In genomic region chr4:95687350-95687749, GRCm38 (mm10) we compare ENCODE assay signal across 22 mouse cellular contexts.
DNase-seq lines count a peak whose midpoint lies in the region; TF ChIP-seq lines count a peak whose summit lies in the region.
"Had no signal": no experiment of that assay in that cellular context is flagged by ENCODE, and none has a peak within 500 bp of the region (broad histone marks: within the 10 kb centered on the region; RNA-seq: fewer than 3 reads in every experiment).

No protein-coding gene starts in this region.

- TF ChIP-seq EP300 in CH12.LX (IDR thresholded peaks at IDR 0.05; ENCODE audit: low read length): no peak

- H3K4me3 ChIP-seq in CH12.LX (replicated peaks in 1 of 3; ENCODE audit: low read depth in 2 of 3, low read length in 2 of 3, poor library complexity in 1 of 3) (peak overlapping the region in 1 of 3 experiments; percentile 42), macrophage (ENCODE audit: inconsistent target) (no peak overlapping the region)
- H3K4me3 ChIP-seq: embryonic facial prominence, embryonic 10.5 days; embryonic facial prominence, embryonic 13.5 days; erythroblast, embryonic 14.5 days; forebrain, embryonic 12.5 days; forebrain, embryonic 15.5 days; heart, embryonic 13.5 days; hindbrain, embryonic 10.5 days; hindbrain, embryonic 13.5 days; intestine, embryonic 15.5 days had no signal

- dilution Hi-C loops in CH12.LX (cut with MboI; ENCODE audit: extremely low pct_ligation_motif_present, extremely low pct_unique_long_range_greater_than_20kb, low sequenced_read_pairs): no loop called here

- TF ChIP-seq POLR2A in CH12.LX (IDR thresholded peaks at IDR 0.05; ENCODE audit: low read depth, low read length): no peak

- no peak for TF ChIP-seq CTCF in CH12.LX (conservative IDR thresholded peaks at IDR 0.05 in 1 of 2, IDR thresholded peaks at IDR 0.05 in 1 of 2; ENCODE audit: low read depth in 2 of 2, low read length in 2 of 2)

- in situ Hi-C loops in CH12.LX (cut with MboI; ENCODE audit: low pct_ligation_motif_present, low pct_unique_long_range_greater_than_20kb, low sequenced_read_pairs): no loop called here

- intact Hi-C loops in heart, postnatal 14 days (cut with DNase I): no loop called here

- peak; percentile 15 to 25 for DNase-seq in adrenal gland, postnatal 36 days
- DNase-seq in adrenal gland, postnatal 25 days: no peak
- DNase-seq in heart, adult 8-10 months (ENCODE audit: low spot score): peak; percentile 20
- DNase-seq in heart, postnatal 14 days: no peak
- no peak for DNase-seq in CH12.LX (ENCODE audit: extremely low read depth)
- DNase-seq: cerebellum, adult 11-12 months; cerebellum, adult 8-10 months; cerebellum, postnatal 10 days; cerebellum, postnatal 36 days; embryo, embryonic 11 days; gastrocnemius, postnatal 25 days; kidney, adult 18-20 months had no signal

- no peaks in the 10 kb centered on the region for H3K9me3 ChIP-seq in CH12.LX (replicated peaks; ENCODE audit: low read length)
- H3K9me3 ChIP-seq: embryonic facial prominence, embryonic 10.5 days; embryonic facial prominence, embryonic 13.5 days; forebrain, embryonic 12.5 days; forebrain, embryonic 15.5 days; heart, embryonic 13.5 days; hindbrain, embryonic 10.5 days; hindbrain, embryonic 13.5 days; intestine, embryonic 15.5 days had no signal

- H3K27me3 ChIP-seq in CH12.LX (replicated peaks): no peaks in the 10 kb centered on the region
- H3K27me3 ChIP-seq: embryonic facial prominence, embryonic 13.5 days; forebrain, embryonic 12.5 days; forebrain, embryonic 15.5 days; heart, embryonic 13.5 days; hindbrain, embryonic 13.5 days; intestine, embryonic 15.5 days had no signal

- no peak for TF ChIP-seq RAD21 in CH12.LX (IDR thresholded peaks at IDR 0.05; ENCODE audit: low read depth, low read length)

- H3K27ac ChIP-seq in CH12.LX (ENCODE audit: insufficient read depth, low read depth) (no peak overlapping the region), macrophage (peak overlapping the region; percentile 43)
- H3K27ac ChIP-seq: embryonic facial prominence, embryonic 10.5 days; embryonic facial prominence, embryonic 13.5 days; forebrain, embryonic 12.5 days; forebrain, embryonic 15.5 days; heart, embryonic 13.5 days; hindbrain, embryonic 10.5 days; hindbrain, embryonic 13.5 days; intestine, embryonic 15.5 days had no signal

- no peak overlapping the region for H3K4me2 ChIP-seq in CH12.LX (ENCODE audit: insufficient read depth, low read depth, poor library complexity, severe bottlenecking)
- H3K4me2 ChIP-seq: embryonic facial prominence, embryonic 13.5 days; forebrain, embryonic 12.5 days; forebrain, embryonic 15.5 days; heart, embryonic 13.5 days; hindbrain, embryonic 13.5 days; intestine, embryonic 15.5 days had no signal

- 98% methylated on average over 5 of the region's 5 CpGs for WGBS in macrophage (ENCODE audit: missing documents)

- H3K9ac ChIP-seq in CH12.LX (ENCODE audit: insufficient read depth, low read depth): no peak overlapping the region
- H3K9ac ChIP-seq: embryonic facial prominence, embryonic 13.5 days; forebrain, embryonic 12.5 days; forebrain, embryonic 15.5 days; heart, embryonic 13.5 days; hindbrain, embryonic 13.5 days; intestine, embryonic 15.5 days had no signal

- H3K4me1 ChIP-seq in CH12.LX (ENCODE audit: control insufficient read depth in 1 of 2, insufficient read depth in 2 of 2): peaks cover 18 to 53% of the 10 kb centered on the region in 2 experiments; a peak in 3 of 4 replicates
- H3K4me1 ChIP-seq: intestine, embryonic 15.5 days had no signal

- H3K36me3 ChIP-seq in CH12.LX (replicated peaks in 1 of 2; ENCODE audit: control insufficient read depth in 1 of 2, insufficient read depth in 1 of 2, low read length in 1 of 2) (no peaks in the 10 kb centered on the region), macrophage (ENCODE audit: inconsistent target) (no peaks in the 10 kb centered on the region)
- H3K36me3 ChIP-seq: embryonic facial prominence, embryonic 10.5 days; embryonic facial prominence, embryonic 13.5 days; forebrain, embryonic 12.5 days; forebrain, embryonic 15.5 days; heart, embryonic 13.5 days; hindbrain, embryonic 10.5 days; hindbrain, embryonic 13.5 days; intestine, embryonic 15.5 days had no signal

- no peaks in the 10 kb centered on the region for H3K79me2 ChIP-seq in CH12.LX (replicated peaks; ENCODE audit: control insufficient read depth, extremely low read depth, insufficient read depth, poor library complexity, severe bottlenecking)
- no peaks in the 10 kb centered on the region for H3K79me2 ChIP-seq in macrophage (ENCODE audit: inconsistent target)

TF ChIP-seq in CH12.LX, 34 proteins besides CTCF, POLR2A, EP300 and RAD21:
- TF ChIP-seq BHLHE40 (IDR thresholded peaks at IDR 0.05; ENCODE audit: low read depth, low read length) (peak; percentile 34), MAZ (IDR thresholded peaks at IDR 0.05; ENCODE audit: low read depth, low read length) (no peak), MEF2A (IDR thresholded peaks at IDR 0.05; ENCODE audit: borderline replicate concordance, low read depth, low read length) (no peak), JUN (IDR thresholded peaks at IDR 0.05; ENCODE audit: insufficient read depth, low read depth, low read length) (no peak), TBP (conservative IDR thresholded peaks at IDR 0.05; ENCODE audit: low read depth, low read length) (no peak), CHD2 (IDR thresholded peaks at IDR 0.05; ENCODE audit: low read length) (no peak), NRF1 (IDR thresholded peaks at IDR 0.05; ENCODE audit: low read depth, low read length) (no peak)

Comparison
In these comparisons a context has a peak if more than half of its experiments do, and no peak if none do; other contexts are left out.
1. DNase-seq: peak in adrenal gland, postnatal 36 days (2 of 2) and heart, adult 8-10 months (single experiment); none in adrenal gland, postnatal 25 days (single experiment), heart, postnatal 14 days (0 of 2) and CH12.LX (single experiment).